Mouse (Mus musculus) R1 (cell line): Measurements from ENCODE around the gene Clybl.

Experiments used
- DNase-seq: peaks from one replicate; pipeline ENCODE4 v3.0.0-alpha.2; 2018; ENCODE audit warnings: low read depth, low spot score

Gene Clybl

GRCm38 (mm10) chr14:122181078-122181814 lies at the start of gene Clybl:
TSS of gene Clybl (plus strand) at chr14:122181704.
- DNase-seq: peak; percentile 97

GRCm38 (mm10) chr14:122136368-122136928 lies 45.1 kb upstream of the Clybl start:
- DNase-seq: no peak

DNA sequence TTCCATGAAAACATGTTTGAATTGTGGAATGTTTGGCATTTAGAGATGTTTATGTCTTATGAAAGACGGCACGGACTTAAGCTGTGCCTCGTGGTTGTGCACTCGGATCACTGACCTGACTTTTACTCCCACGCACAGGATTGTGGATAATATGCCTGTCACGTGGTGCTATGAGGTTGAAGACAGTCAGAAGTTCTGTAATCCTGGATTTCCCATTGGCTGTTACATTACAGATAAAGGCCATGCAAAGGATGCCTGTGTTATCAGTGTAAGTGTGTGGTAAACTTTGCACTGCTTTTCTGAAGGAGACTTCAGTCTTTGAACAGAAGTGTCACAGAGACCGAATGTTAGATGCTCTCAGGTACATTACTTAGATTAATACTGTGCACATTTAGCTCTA lies 44.3 kb upstream of the Clybl start:
- DNase-seq: no peak

DNA sequence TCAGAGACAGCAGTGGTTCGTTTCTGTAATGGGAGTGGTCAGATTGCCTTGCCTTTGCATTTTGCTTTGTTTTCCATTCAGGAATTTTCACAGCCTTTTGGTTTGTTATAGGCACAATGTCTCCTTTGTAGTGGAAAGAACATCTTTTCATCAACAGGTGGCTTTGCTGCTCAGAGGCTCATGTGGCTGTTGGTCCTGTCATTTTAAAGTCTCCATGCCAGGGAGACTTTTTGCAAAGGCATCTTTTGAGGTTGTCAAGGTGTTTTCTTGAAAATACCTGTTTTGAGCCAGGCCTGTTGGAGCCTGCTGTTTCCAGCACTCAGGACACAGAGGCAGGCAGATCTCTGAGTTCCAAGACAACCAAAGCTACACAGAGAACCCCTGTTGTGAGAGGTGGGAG lies 41.4 kb upstream of the Clybl start:
- DNase-seq: peak; percentile 77

DNA sequence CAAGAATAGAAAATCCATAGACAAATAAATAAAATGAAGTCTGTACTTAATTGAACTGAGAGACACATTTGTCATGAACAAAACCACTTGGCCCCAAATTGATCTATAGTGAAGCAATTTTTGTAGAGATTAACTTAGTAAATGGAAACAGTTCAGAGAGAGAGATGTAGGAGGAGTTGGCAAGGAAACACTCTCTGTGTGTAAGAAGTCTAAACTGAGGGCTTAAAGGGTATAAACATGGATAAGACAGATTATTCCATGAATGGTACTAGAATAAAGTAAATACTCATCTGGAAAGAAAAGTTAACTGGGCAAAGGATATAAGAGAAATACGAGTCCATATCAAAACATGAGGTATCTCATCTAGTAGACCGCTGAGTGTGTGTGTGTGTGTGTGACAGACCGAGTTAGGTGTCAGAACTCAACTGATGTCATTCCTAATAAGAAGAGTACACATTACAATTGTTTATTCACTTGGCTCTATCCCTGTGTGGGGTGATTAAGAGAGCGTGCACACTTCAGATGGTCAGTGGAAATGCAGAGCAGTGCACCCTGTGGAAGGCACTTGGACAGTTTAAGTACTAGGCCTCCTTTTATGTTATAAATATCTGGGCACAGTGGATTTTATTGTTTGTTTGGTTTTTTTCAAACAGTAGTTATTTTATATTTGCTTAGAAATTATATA lies 37.8 kb upstream of the Clybl start:
- DNase-seq: no peak

- DNase-seq: no peak
These were observed 36.1 kb upstream of the Clybl start for GRCm38 (mm10) chr14:122145374-122145773.

DNA sequence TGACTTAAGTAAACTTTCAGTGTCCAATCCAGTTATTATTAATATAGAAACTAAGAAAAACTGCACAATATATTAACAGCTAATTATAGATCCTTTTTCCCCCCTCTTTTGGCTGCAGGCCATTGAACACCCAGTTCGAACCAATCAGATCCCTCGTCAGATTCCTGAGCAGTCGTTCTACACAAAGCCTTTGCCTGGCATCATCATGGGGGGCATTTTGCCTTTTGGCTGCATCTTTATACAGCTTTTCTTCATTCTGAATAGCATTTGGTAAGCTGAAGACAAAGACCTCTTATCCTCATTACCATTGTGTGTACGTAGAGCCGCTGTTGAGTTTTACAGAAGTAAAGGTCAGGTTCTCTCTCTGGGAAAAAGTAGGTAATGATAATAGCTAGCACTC lies 30.9 kb upstream of the Clybl start:
- no peak for DNase-seq

- DNase-seq: no peak
These were observed 23.8 kb upstream of the Clybl start for GRCm38 (mm10) chr14:122157738-122158137.

DNA sequence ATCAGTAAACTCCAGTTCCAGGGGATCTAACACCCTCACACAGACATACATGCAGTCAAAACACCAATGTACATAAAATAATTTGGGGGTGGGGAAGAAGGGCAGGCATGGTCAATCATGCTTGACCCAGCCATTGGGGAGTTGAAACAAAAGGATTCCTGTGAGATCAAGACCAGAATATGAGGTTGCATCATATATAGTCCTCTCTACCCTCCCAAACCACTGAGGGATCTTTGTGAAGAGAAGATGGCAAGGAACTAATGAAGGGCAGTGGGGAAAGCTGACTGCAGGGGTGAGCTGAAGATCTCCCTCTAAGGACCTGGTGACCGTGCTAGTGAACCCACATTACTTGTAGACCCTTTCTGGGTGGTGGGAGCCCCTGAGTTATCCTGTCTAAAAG lies 20.6 kb upstream of the Clybl start:
- DNase-seq: no peak

DNA sequence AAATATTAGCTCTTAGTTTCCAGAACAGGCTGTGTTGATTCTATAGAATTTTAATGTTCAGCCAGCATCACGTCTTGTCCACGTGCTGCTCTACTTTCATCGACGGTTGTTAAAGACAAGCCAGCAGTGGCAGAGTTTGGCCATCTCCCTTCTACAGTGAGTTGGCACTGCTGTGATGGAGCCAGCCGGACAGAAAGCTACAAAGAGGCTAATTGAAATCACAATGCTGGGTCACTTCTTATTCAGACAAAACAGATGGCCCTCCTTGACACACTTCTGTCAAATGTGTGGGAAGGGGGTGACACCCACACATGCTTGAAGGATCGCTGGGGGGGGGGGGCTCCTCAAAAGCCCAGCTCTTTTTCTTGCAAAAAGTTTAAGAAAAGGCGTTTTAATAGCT lies 12.6 kb upstream of the Clybl start:
- no peak for DNase-seq

- DNase-seq: no peak
These were observed 11.2 kb upstream of the Clybl start for GRCm38 (mm10) chr14:122170202-122170781.

DNA sequence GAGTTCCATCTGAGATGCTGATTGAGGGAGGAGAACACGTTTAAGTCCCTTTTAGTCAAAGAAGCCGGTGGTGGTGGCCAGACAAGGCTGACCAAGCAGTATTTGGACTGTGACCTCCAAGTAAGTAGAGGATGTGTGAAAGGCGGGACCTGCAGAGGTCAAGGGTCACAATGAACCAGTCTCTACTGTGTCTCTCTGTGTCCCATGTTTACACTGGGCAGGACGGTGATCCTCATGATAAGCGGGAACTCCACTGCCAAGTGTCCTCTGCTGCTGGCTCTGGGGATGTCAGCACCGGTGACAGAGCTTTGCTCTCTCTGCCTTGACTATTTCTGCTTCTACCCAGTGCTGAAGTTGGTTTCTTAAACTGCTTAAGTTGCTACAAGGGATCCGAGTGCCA lies 10.5 kb upstream of the Clybl start:
- DNase-seq: no peak

DNA sequence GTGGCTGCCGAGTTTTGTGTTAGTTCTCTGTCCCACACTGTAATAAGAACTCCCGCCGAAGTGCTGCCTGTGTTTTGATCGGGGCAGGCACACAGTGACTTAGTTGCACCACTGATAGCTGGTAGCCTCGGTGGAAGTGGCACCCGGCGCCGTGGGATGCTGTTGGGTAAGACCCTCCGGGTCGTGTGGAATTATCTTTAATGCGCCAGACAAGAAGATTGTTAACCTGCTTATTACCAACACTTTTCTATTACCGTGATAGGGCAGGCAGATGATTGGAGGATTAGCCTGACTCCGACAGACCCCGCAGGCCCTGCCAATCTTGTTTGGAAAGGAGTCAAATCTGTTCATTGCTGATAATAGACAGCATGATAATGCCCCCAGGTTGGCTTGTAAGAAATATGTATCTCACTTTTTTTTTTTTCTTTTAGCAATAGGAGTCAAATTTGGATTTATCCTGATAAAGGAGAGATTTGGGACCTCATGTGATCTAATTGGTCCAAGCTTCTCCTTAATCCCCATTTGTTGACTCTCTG lies 5.2 kb upstream of the Clybl start:
- DNase-seq: no peak

DNA sequence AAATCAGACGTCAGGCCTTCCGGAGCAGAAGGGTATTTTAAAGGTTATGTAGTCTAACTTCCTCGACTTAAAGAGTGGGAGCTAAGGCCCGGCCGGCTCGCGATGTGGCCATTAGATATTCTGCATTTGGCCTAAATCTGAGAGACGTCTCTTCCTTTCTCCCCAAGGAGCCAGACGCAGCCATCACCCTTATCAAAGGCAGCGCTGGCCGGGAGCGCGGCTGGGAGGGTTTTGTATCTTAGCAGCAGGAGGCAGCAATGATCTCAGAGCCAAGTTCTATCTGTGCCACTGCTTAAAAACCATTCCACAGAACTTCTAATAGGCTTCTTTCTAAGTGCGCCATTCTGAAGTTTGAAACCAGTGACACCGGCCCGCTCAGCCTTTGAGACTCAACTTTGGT lies 2.2 kb upstream of the Clybl start:
- no peak for DNase-seq

- no peak for DNase-seq
These were observed 282 bp downstream of the Clybl start for GRCm38 (mm10) chr14:122181815-122182157.

- DNase-seq: peak; percentile 19
These were observed 716 bp downstream of the Clybl start for GRCm38 (mm10) chr14:122182220-122182619.

GRCm38 (mm10) chr14:122183974-122184373 lies 2.5 kb downstream of the Clybl start:
- no peak for DNase-seq

DNA sequence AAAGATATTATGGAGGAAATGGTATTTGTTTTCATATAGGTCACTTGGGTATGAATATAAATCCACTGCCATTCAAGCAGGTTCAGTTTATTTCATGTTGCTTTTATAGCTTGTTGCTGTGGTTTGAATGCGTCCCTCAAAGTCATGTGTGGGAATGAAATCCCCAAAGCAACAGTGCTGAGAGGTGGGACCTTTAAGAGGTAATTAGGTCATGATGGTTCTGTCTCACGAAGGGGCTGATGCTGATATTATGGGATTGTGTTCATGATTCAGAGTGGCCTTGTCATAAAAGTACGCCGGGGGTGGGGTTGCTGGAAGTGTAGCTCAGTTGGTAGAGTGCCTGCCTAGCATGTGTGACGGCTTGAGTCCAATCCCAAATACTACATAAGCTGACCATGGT lies 6.7 kb downstream of the Clybl start:
- DNase-seq: no peak

DNA sequence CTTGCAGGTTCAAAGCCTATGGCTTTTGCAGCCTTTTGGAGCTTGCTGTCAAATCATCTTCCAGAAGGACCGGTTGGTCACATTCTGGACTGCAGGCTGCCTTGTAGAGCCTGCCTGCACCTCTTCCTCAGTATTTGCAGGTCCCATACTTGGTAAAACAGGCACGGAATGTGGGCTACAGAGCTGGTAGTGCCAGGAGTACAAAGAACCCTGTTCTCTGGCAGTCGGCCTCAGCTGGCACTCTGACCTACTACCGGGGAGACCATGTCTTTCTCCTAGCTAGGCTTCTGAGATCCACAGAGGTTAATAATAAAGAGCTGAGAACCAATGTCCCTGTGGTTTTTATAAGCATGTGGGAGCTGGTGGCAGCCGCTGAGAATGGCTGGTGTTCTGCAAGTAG lies 8.4 kb downstream of the Clybl start:
- DNase-seq: no peak

GRCm38 (mm10) chr14:122190527-122190926 lies 9.0 kb downstream of the Clybl start:
- DNase-seq: no peak

- peak; percentile 67 for DNase-seq
These were observed 9.5 kb downstream of the Clybl start for GRCm38 (mm10) chr14:122190941-122191510.

DNA sequence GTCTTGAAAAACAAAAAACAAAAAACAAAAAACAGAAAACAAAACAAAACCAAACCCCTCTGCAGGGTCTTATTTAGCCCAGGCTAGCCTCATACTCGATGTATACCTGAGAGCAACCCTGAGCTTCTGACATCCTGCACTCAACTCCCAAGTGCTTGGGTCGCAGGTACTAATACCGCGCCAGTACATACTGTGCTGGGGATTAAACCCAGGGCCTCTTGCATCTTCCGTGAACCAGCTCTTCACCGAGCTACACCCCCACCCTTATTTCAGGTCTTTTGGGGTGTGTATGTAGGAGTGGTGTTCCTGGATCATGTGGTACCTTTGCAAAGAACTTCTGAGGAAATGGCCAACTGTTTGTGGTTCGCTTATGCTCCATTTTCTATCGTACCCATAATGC lies 13.1 kb downstream of the Clybl start:
- DNase-seq: no peak
